Mouse (Mus musculus): ENCODE results near the gene Mrps18a.

The Mrps18a gene

DNA sequence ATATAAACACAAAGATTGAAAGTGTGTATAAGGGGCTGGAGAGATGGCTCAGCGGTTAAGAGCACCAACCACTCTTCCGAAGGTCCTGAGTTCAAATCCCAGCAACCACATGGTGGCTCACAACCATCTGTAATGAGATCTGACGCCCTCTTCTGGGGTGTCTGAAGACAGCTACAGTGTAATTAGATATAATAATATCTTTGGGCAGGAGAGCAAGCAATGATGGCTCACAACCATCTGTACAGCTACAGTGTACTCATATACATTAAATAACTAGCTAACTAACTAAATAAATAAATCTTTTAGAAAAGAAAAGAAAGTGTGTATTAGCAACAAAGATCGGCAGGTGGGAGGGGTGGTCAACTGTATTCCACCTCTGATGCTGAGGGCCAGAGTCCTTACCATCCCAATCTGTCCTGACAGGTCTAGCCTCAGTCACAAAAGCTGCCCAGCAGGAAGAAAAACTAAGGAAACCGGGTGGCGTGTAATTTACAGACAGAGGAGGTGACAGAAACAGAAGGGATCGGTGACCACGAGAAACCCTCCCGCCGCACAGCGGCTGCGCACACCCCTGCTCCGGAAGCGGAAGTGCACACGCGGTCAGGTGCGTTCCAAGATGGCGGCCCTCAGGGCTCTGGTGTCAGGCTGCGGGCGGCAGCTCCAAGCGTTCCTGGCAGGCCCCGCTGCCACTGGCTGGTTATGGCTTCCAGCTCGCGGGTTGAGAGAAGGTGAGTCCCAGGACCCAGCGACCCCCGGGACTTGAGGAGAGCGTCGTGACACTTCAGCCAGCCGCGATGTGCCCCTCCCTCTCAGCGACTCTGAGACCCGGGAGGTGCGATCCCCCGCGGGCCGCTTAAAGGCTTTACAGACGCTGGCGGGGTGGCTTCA, at the start of gene Mrps18a:
Gene Mrps18a, plus strand, starts transcription at position 585 of the 888 bp plus-strand sequence.
- DNase-seq (ENCODE audit: low spot score) = peak; percentile 80

DNA sequence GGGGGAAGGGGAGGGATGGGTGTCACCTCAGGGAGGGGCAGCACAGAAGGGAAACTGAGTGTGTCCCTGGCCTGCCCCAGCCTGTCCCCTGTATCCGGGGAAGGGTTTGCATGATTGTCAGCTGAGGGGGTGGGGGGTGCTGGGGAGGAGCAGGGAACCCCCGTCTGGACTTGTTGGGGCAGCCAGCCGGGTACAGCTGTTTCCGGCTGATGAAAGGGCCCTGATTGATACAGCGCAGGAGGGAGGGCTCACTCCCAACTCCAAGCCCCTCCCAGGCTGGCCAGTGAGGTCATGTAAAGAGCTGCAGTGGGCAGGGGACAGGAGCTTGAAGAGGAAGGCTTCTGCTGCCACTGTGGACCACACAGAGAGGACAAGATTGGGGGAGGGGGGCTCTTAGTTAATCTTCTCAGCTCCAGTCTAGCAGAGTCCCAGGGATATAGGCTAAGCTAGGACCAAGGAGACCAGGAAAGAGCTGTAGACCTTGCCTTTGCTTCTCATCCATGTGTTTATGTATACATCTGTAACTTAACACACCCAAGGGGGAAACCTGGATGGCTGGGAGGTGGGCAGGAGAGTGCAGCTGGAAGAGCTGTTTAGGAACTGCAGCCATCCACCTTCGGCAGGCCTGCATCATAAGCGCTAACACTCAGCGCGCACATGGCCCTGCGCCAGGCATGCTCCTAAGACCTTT, 47.4 kb upstream of the Mrps18a start:
- peak; percentile 68 for DNase-seq (ENCODE audit: low spot score)

DNA sequence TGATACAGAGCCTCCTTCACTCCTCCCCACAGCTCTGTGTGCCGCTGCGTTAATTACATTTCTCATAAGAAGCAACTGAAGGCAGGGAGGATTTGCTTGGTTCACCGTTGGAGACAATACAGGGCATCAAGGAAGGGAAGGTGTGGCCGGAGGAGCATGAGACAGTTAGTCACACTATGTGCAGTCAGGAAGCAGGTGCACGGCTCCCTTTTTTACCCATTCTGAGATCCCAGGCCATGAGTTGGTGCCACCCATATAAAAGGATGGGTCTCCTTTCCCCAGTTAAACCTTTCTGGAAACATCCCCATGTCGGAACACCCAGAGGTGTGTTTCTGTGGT, 46.8 kb upstream of the Mrps18a start:
- no peak for DNase-seq (ENCODE audit: low spot score)

DNA sequence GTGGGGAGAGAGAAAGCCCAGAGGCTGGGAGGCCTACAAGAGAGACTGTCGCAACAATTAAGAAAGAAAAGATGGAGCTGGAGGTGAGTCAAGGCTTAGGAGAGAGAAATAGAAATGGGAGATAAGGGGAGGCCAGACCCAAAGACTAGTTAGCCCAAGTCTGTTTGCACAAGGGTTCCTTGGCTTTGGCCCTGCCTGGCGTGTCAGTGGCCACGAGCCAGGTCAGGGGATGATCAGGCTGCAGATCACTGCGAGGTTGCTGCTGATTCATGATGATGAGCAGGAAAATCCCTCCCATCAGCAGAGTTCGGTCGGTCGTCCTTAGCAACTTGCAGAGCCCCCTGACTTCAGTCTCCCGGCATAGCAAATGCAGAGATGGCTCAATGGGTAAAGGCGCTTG, 40.7 kb upstream of the Mrps18a start:
- no peak for DNase-seq (ENCODE audit: low spot score)

DNA sequence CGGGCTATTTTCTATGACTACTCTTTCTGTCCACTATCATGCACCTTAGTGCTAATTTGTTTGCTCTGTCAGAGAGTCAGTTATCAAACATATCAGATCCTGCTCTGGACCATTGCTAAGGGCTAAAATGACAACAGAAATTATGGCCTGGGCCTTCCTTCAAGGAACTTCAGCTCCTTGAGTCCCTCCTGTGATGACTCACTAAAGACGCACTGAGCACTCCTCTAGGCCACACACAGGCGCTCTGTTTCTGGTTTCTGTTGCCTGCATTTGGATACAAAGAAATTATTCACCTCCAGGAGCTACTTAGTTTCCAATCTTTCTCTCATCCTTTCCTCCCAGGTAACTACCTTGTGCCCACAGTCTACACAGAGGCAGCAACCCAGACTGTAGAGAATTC, 39.3 kb upstream of the Mrps18a start:
- no peak for DNase-seq (ENCODE audit: low spot score)

DNA sequence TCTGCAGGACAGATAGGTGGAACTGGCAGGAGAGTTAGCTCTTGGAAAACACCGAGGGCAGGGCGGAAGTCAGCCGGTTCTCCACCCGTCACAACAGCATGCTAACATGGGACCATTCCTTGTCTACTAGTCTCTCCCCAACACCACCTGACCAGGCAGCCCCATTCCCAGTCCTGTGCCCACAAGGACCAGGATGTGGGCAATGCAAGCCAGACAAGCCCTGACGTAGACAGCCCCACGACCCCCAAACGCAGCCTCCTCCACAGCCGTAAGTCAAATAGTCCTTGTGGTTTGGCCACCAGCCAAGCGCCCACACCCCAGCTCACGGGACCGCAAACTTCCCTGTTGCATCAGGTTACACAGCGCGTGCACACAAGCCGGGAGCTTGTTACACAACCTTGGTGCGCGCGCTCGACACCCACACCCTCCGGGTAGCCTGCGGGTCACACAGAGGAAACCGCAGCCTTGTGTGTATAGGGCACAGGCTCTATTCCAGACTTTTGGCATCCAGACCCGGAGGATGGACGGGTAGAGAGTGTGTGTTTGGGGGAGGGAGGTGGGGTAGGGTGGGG, 37.0 kb upstream of the Mrps18a start:
- DNase-seq (ENCODE audit: low spot score) = peak; percentile 96

DNA sequence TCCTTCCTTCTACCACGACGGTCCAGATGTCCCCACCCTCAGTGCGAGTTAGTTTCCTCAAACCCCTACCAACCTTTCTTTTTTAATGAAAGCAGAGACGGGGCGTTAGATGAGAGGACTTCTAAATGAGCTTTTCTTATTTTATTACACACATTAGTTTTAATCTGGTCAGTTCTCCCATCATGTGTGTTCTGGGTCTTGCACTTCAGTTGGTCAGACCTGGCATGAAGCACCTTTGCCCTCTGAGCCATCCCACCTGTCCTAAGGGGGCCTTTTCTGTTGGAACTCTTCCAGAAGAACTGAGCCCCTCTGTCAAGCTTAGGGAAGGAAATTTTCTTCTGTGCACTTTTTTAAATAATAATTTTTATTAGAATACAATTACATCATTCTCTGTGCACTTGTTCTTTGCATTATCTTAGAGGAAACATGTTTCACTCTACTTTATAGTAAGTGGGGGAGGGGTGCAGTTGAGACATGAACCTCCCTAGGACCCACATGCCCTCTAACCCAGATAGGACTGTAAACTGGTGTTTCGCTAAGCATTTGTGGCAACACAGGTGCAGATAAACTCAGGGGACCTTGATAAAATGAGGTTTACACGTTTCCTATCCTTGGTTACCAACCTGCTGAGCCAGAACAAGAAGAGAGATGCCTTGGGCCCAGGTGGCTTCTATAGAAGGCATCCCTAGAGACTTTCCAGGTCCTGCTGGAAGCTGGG, 36.2 kb upstream of the Mrps18a start:
- DNase-seq (ENCODE audit: low spot score) = no peak

DNA sequence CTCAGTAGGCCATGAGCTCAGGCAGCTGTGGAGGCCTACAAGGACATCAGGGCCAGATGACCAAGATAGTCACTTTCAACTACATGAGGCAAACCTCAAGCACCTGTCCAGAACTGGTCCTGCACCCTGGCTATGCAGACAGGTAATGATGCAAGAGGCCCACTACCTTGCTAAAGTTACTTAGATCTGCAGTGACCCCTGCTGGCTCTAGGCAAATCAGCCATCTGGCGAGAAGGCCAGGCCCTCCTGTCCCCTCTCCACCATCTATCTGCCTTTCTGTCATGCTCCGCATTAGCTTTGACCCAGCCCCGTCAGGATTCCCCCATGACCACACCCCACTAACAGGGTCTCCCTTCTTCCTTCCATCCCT, 35.7 kb upstream of the Mrps18a start:
- DNase-seq (ENCODE audit: low spot score) = peak; percentile 76

DNA sequence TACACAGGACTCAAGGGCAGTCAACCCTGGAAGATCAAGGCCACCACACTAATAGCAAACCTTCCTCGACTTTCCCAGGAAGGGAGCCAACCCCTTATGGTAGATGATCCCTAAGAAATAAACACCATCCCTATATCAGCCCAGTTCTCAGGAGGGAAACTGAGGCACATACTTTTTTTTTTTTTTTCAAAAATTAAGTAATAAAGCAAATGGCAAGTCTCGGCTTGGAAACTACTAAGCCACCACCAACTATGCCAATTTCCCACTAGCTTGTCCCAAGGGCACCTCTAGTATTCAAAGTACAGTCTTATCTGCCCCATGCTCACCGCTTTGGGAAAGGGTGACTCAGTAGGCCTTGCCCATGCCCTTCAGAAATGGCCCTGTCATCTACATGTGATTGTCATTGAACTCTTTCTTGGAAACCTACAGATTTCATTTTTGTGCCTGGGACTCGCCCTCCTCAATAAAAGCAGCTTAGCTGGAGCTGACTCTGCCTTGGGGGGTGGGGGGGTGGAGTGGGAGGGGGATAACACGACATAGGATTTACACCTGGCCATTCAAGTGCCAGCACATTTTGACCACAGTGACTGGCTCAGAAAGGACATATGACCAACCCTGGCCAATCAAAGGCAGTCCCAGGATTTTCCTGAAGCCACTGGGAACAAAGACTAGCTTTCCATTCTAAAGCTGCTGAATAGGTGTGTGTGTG, 35.1 kb upstream of the Mrps18a start:
- no peak for DNase-seq (ENCODE audit: low spot score)

DNA sequence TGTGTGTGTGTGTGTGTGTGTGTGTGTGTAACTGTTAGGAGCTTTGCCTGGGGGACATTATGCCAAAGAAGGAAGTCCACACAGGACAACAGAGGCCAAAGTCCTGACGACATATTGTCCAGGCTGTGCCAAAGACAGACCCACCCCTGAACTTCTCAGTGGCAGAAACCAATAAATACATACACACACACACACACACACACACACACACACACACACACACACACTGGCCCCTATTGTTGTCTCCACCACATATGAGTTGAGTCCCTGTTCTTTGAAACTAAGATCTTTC, 34.6 kb upstream of the Mrps18a start:
- no peak for DNase-seq (ENCODE audit: low spot score)

DNA sequence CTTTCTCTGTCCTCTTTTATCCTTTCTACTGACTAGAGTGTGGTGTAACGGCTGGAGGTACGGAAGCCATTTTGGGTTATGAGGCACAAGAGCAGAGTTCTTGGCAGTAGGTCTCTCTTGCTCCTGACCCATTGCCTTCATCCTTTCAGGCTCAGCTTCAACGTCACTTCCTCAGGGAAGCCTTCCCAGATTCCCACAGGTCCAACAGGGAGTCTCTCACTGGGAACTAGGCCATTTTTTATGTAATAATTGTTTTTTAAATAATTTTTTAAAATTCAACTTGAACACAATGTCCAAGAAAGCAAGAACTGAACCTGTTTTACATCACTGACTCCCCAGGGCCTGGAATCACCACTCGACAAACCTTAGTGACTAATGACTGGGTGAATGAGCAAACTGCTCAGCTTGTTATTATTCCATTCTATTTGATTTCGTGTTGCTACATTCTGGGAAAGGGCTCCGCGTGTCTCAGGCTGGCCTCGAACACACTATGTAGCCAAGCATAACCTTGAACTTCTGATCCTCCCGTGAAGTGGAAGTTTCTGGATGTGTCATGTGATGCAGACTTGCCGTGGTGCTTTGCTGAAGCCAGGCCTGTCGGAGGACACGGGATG, 32.8 kb upstream of the Mrps18a start:
- DNase-seq (ENCODE audit: low spot score) = no peak

DNA sequence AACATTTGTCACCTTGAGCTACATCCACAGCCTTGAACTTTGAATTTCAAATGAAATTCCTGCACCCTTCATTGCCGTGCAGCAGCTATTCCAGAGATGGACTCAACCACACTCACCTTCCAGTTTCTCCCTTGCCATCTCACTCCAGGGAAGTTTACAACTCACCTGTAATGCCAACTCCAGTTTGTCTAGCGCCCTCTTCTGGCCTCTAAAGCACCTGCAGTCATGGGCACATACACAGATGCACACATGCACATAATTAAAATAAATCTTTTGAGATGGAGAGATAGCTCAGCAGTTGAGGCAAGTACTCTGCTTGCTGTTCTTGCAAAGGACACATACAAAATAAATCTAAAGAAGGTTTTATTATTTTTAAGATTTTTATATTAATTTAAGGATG, 31.7 kb upstream of the Mrps18a start:
- DNase-seq (ENCODE audit: low spot score) = no peak

DNA sequence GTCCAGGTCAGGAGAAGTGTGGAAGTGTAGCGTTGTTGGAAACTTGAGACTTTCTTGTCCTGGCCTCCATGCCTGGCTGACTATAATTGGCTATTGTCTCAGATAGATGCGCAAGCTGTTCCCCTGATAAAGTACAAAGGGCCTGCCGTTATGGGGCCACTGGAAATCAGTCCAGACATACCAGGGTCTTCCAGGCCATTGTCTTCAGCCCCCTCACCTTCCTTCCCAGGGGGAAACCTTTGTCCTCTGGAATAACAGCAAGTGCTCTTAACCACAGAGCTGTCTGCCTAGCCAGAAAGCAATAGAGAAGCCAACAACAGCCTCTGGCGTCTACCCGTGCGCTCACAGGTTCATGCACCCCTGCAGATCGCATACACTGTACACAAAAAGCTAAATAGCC, 30.4 kb upstream of the Mrps18a start:
- no peak for DNase-seq (ENCODE audit: low spot score)

DNA sequence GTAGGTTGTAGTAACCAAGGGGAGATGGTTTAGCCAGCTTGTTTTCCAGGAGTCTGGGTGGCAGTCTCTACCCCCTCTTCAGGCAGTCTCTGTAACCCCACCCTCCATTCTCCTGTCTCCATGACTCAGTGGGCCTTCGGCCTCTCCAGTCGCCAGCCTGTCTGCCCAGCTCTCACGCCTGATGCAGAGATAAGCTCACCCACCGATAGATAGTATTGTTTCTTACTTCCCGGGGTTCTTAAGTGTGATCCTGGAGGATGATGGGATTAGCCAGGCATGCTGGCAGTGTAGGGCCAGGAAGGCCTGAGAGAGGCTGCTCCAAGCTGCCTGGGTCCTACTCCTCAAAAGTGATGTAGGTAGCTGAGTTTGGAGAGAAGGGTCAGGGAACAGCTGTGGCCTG, 29.7 kb upstream of the Mrps18a start:
- no peak for DNase-seq (ENCODE audit: low spot score)

DNA sequence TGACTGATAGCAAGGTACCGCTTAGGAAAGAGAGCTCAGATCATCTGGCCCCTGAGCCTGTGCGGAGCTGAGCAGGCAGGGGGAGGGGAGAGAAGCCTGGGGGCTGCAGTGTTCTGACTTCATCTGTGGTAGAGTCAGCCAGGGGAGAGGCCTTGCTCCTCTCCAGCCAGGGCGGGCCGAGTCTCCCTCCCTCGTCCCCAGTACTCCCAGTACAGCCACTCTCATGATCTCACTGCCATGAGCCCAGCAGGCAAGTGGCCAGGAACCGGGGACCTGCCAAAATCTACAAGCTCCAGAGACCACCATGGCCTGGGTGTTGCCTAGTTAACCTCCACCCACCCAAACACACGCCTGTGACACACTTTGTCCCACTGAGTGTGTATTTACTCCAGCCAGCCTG, 29.1 kb upstream of the Mrps18a start:
- DNase-seq (ENCODE audit: low spot score) = peak; percentile 47

DNA sequence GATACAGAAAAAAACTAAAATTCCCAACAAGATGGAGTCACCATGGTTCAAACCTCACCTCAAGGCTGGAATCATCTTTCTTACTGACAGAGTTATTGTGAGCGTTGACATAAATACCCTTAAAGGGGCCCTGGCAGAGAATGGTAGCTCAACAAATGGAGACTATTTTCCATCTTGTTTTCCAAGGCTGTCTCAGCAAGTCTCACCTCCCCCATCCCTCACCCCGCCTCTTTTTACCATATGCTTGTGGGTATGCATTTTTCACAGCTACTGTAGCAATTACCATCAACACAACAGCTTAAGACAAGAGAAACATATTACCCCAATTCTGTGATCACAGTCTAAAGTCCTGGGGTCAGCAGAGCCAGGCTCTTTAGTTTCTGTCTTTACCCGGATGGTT, 27.4 kb upstream of the Mrps18a start:
- no peak for DNase-seq (ENCODE audit: low spot score)

DNA sequence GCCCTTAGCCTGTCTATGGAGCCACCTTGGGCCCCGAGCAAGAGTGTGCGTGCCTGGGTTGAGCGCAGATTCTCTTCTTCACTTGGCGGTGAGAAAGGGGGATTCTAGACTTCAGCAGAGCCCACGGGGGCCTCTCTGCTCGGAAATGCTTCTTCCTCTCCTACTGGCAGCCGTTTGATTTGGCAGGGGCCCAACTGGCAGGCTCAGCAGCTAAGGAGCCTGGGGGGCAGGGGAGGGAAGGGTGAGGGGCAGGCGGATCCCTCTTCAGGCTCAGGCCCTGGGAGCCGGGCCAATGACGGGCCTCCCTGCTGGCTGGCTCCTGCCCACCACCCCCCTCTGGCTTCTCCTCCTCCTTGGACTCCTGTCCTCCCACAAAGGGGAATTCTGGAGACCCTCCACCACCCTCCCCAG, 26.7 kb upstream of the Mrps18a start:
- peak; percentile 78 for DNase-seq (ENCODE audit: low spot score)

DNA sequence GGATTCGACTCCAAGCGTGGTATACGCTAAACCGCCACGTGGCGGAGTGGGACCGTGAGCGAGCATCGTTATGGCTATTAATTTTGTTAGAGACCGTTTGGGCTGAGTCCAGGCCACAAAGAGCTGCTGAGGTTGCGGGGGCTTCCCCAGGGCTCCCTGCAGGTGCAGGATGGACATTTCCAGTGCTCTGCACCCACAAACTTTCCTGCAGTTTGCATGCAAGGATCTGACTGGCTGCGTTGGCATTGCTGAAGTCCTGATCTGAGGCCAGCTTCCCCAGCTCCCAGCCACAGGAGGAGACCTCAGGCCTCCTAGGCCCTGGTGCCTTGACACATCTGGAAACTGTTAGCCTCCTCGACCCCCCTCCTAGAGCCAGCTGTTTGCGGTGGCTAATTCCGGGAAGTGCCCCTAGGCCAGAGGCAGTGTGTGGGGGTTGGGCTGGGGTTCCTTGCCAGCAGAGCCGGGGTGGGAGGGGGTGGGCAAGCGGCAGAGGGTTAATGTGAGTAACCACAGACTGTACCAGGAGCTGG, 24.4 kb upstream of the Mrps18a start:
- peak; percentile 3 for DNase-seq (ENCODE audit: low spot score)

DNA sequence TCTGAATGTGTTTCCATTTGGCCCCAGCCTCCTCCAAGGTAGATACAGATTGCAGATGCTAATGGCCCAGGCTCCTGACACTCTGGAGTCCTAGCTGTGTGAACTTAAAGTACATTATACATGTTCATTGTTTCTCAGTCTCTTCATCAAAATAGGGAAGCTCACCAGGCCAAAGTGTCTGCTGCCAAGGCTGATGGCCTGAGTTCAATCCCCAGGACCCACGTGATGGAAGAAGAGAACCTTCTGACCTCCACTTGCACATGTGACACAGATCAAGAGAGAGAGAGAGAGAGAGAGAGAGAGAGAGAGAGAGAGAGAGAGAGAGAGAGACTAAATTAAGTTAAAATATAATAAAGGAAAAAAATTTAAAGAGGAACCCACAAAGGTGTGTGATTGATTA, 19.4 kb upstream of the Mrps18a start:
- DNase-seq (ENCODE audit: low spot score) = no peak

DNA sequence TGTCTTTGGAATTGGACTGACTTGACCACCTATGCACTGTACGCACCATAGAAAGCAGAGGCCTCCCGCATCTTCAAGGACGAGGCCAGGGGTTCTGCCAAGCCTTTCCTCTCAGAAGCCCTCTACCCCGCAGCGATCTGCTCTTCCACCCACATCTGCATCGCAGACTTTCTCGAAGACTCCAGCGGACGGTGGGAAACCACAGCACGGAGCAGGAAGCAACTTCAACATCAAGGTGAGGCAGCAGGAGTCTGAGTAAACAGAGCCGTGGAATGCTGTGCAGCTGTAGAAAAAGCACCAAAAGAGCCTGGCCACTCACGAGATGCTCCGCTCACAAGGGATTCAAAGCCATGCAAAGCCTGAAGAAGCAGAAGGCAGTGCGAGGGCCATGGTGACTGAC, 18.9 kb upstream of the Mrps18a start:
- DNase-seq (ENCODE audit: low spot score) = no peak

DNA sequence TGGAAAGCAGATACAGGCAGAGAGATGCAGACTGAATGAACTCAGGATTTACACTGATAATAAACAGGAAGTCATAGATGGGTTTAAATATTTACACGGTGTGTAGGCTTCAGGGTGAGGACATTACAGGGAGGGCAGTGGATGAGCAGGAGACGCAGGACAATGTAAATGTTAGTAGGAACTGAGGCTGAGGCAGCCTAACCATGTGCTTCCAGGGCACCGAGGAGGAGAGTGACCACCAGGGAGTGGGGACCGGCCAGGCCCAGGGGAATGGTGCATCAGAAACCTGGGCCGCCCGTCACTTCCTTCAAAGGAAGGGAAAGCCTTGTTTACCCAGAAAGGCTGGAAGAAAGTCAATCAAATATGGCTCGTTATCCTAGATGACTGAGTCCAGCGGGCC, 12.3 kb upstream of the Mrps18a start:
- no peak for DNase-seq (ENCODE audit: low spot score)

DNA sequence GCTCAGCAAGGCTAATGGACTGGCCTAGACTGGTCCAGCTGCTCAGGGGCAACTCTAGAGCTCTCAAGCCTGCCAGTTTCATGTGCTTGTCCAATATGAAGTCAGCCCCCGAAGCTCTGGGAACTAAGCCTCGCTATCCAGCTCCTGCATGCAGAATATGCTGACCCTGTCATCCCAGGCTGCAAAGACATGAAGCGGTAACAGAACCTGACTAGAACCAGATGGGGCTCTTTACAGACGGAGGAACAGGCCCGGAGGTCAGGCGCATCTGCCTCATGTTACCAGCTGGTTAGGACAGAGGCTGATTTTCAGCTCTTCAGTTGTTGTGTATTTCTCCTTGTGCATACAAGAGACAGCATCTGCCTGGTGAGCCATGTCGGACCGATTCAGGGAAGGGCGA, 8.9 kb upstream of the Mrps18a start:
- DNase-seq (ENCODE audit: low spot score) = no peak
